Mouse (Mus musculus): ENCODE data around the gene Lctl.

- TF ChIP-seq HCFC1 (IDR thresholded peaks at IDR 0.05; ENCODE audit: borderline replicate concordance, insufficient read depth, low read length): no peak
- no peak for TF ChIP-seq CHD2 (IDR thresholded peaks at IDR 0.05; ENCODE audit: low read depth, low read length)
- TF ChIP-seq ZNF384 (IDR thresholded peaks at IDR 0.05; ENCODE audit: low read depth, low read length): no peak
- TF ChIP-seq MAFK (IDR thresholded peaks at IDR 0.05; ENCODE audit: insufficient read depth, low read depth, low read length): no peak
- TF ChIP-seq ZC3H11A (IDR thresholded peaks at IDR 0.05; ENCODE audit: borderline replicate concordance, low read depth, low read length): no peak
Observed at GRCm38 (mm10) chr9:64084231-64084630, 32.7 kb upstream of the Lctl start.
